Mouse (Mus musculus) neural tube, embryonic 11.5 days (tissue): ENCODE measurements around the gene Clybl. TPM values are rescaled to one million over a fixed set of nuclear protein-coding genes. Genes with fewer than 3 reads are reported as not detected.

ENCODE experiments used
- ATAC-seq: fragments of 200-750 bp; cut with Nextera tagmentation; 2 replicates; pipeline ENCODE4 v1.8.0; 2017; ENCODE audit warnings: moderate number of reproducible peaks, mild to moderate bottlenecking, moderate TSS enrichment, moderate library complexity; ENCODE audit not compliant: insufficient read depth, low FRiP score, low TSS enrichment
- DNase-seq: peaks from one replicate; pipeline ENCODE4 v3.0.0-alpha.2; 2015; ENCODE audit warnings: low spot score
- H3K27ac ChIP-seq: fragments of 300-500 bp; sonication (generic); 2 replicates; pipeline ENCODE4 v1.5.1; 2014; ENCODE audit warnings: low read depth, mild to moderate bottlenecking, low read length
- H3K27me3 ChIP-seq: fragments of 300-500 bp; sonication (generic); 2 replicates; pipeline ENCODE4 v1.6.1; 2014; ENCODE audit warnings: mild to moderate bottlenecking, low read length, mixed read lengths; ENCODE audit not compliant: control insufficient read depth, insufficient read depth
- H3K36me3 ChIP-seq: fragments of 300-500 bp; sonication (generic); 2 replicates; pipeline ENCODE4 v1.6.1; 2014; ENCODE audit warnings: mild to moderate bottlenecking, low read length, moderate library complexity, mixed read lengths; ENCODE audit not compliant: control insufficient read depth, insufficient read depth
- H3K4me1 ChIP-seq: fragments of 300-500 bp; sonication (generic); 2 replicates; pipeline ENCODE4 v1.6.1; 2014; ENCODE audit warnings: low read length, mixed read lengths; ENCODE audit not compliant: control insufficient read depth, insufficient read depth
- H3K4me2 ChIP-seq: fragments of 300-500 bp; sonication (generic); 2 replicates; pipeline ENCODE4 v1.6.1; 2014; ENCODE audit warnings: low read depth, mild to moderate bottlenecking, moderate library complexity
- H3K4me3 ChIP-seq: fragments of 300-500 bp; sonication (generic); 2 replicates; pipeline ENCODE4 v1.5.1; 2014; ENCODE audit warnings: low read depth, low read length
- H3K9ac ChIP-seq: fragments of 300-500 bp; sonication (generic); 2 replicates; pipeline ENCODE4 v1.6.1; 2014; ENCODE audit warnings: mild to moderate bottlenecking, low read length
- H3K9me3 ChIP-seq: fragments of 300-500 bp; sonication (generic); 2 replicates; pipeline ENCODE4 v1.6.1; 2016; ENCODE audit warnings: low read length; ENCODE audit not compliant: control insufficient read depth
- WGBS: fragments of 180-500 bp; shearing (Covaris S2); extraction: QIAGEN DNeasy Blood & Tissue Kit; methylation state at CpG from one replicate; pipeline ENCODE4 v1.1.7; 2014; 5-methylcytosine and 5-hydroxymethylcytosine counted together
- polyA plus RNA-seq: library from polyadenylated mRNA; unstranded; fragments of >200 nt; fragmentation: Nextera tagmentation; extraction: Ambion mirVana; gene quantifications from 2 replicates; pipeline ENCODE4 v1.2.1, GENCODE M21; 2014

The Clybl gene
- polyA plus RNA-seq, 1 experiment from 2014 or later: 19.2 TPM

- no peak for ATAC-seq
- WGBS: 89% methylated on average over 5 of the region's 5 CpGs
Observed at GRCm38 (mm10) chr14:122188250-122188649, 6.7 kb downstream of the Clybl start.

GRCm38 (mm10) chr14:122189901-122190300 is 8.4 kb downstream of the Clybl start:
- no peak for ATAC-seq

More at GRCm38 (mm10) chr14:122188250-122188649, 6.7 kb downstream of the Clybl start:
- H3K9ac ChIP-seq: no peak overlapping the region
- no peak overlapping the region for H3K4me3 ChIP-seq
- no peak overlapping the region for H3K27ac ChIP-seq
- H3K4me2 ChIP-seq: no peak overlapping the region
- no peaks in the 10 kb centered on the region for H3K9me3 ChIP-seq
- DNase-seq: no peak
- H3K27me3 ChIP-seq: no peaks in the 10 kb centered on the region
- H3K36me3 ChIP-seq: no peaks in the 10 kb centered on the region
- no peaks in the 10 kb centered on the region for H3K4me1 ChIP-seq

GRCm38 (mm10) chr14:122190527-122190926 is 9.0 kb downstream of the Clybl start:
- H3K4me2 ChIP-seq: no peak overlapping the region
- no peak for ATAC-seq
- H3K9ac ChIP-seq: no peak overlapping the region
- DNase-seq: no peak
- H3K9me3 ChIP-seq: no peaks in the 10 kb centered on the region
- no peaks in the 10 kb centered on the region for H3K27me3 ChIP-seq
- WGBS: 22% methylated on average over 2 of the region's 2 CpGs
- no peaks in the 10 kb centered on the region for H3K4me1 ChIP-seq
- no peak overlapping the region for H3K27ac ChIP-seq
- no peak overlapping the region for H3K4me3 ChIP-seq
- no peaks in the 10 kb centered on the region for H3K36me3 ChIP-seq

More at GRCm38 (mm10) chr14:122189901-122190300, 8.4 kb downstream of the Clybl start:
- no peak for DNase-seq
- Histone ChIP-seq H3K27me3 (no peaks in the 10 kb centered on the region), H3K4me3 (no peak overlapping the region), H3K36me3 (no peaks in the 10 kb centered on the region), H3K9ac (no peak overlapping the region), H3K4me1 (no peaks in the 10 kb centered on the region), H3K4me2 (no peak overlapping the region), H3K27ac (no peak overlapping the region), H3K9me3 (no peaks in the 10 kb centered on the region)
- 80% methylated on average over 5 of the region's 5 CpGs for WGBS

- Histone ChIP-seq H3K27me3 (no peaks in the 10 kb centered on the region), H3K9ac (no peak overlapping the region), H3K9me3 (no peaks in the 10 kb centered on the region), H3K4me3 (no peak overlapping the region), H3K36me3 (no peaks in the 10 kb centered on the region), H3K4me2 (no peak overlapping the region), H3K27ac (no peak overlapping the region), H3K4me1 (no peaks in the 10 kb centered on the region)
- DNase-seq (peak; percentile 77), ATAC-seq (peak; percentile 46; the same call in 1 of the 2 replicates)
- WGBS: 16% methylated on average over 7 of the region's 7 CpGs
Observed at GRCm38 (mm10) chr14:122190941-122191510, 9.5 kb downstream of the Clybl start.

- no peak overlapping the region for H3K4me2 ChIP-seq
- no peaks in the 10 kb centered on the region for H3K9me3 ChIP-seq
- WGBS: 92% methylated on average over 8 of the region's 8 CpGs
- DNase-seq (no peak), ATAC-seq (no peak)
- no peaks in the 10 kb centered on the region for H3K27me3 ChIP-seq
- no peak overlapping the region for H3K27ac ChIP-seq
- no peaks in the 10 kb centered on the region for H3K36me3 ChIP-seq
- H3K4me1 ChIP-seq: no peaks in the 10 kb centered on the region
- no peak overlapping the region for H3K9ac ChIP-seq
- no peak overlapping the region for H3K4me3 ChIP-seq
Observed at GRCm38 (mm10) chr14:122194630-122195029, 13.1 kb downstream of the Clybl start.

- WGBS: 85% methylated on average over 6 of the region's 6 CpGs
Observed at GRCm38 (mm10) chr14:122196851-122197250, 15.3 kb downstream of the Clybl start.

GRCm38 (mm10) chr14:122200247-122200885 is 18.9 kb downstream of the Clybl start:
- 75% methylated on average over 14 of the region's 14 CpGs for WGBS
- no peak overlapping the region for H3K9ac ChIP-seq
- H3K4me2 ChIP-seq: no peak overlapping the region
- DNase-seq (no peak), ATAC-seq (no peak)
- H3K27me3 ChIP-seq: no peaks in the 10 kb centered on the region
- H3K4me3 ChIP-seq: no peak overlapping the region
- H3K27ac ChIP-seq: no peak overlapping the region
- H3K36me3 ChIP-seq: no peaks in the 10 kb centered on the region
- no peaks in the 10 kb centered on the region for H3K9me3 ChIP-seq
- H3K4me1 ChIP-seq: no peaks in the 10 kb centered on the region

More at GRCm38 (mm10) chr14:122196851-122197250, 15.3 kb downstream of the Clybl start:
- Histone ChIP-seq H3K27me3 (no peaks in the 10 kb centered on the region), H3K36me3 (no peaks in the 10 kb centered on the region), H3K4me1 (no peaks in the 10 kb centered on the region), H3K9me3 (no peaks in the 10 kb centered on the region), H3K4me3 (no peak overlapping the region), H3K27ac (no peak overlapping the region), H3K4me2 (no peak overlapping the region), H3K9ac (no peak overlapping the region)
- DNase-seq (no peak), ATAC-seq (no peak)

GRCm38 (mm10) chr14:122209177-122209576 is 27.7 kb downstream of the Clybl start:
- 79% methylated on average over 5 of the region's 5 CpGs for WGBS
- ATAC-seq: no peak

GRCm38 (mm10) chr14:122213590-122213989 is 32.1 kb downstream of the Clybl start:
- Histone ChIP-seq H3K27ac (no peak overlapping the region), H3K27me3 (no peaks in the 10 kb centered on the region), H3K4me3 (no peak overlapping the region), H3K9me3 (no peaks in the 10 kb centered on the region), H3K4me1 (no peaks in the 10 kb centered on the region), H3K4me2 (no peak overlapping the region), H3K36me3 (no peaks in the 10 kb centered on the region), H3K9ac (no peak overlapping the region)
- ATAC-seq (no peak), DNase-seq (no peak)
- 84% methylated on average over 8 of the region's 8 CpGs for WGBS

More at GRCm38 (mm10) chr14:122209177-122209576, 27.7 kb downstream of the Clybl start:
- H3K9me3 ChIP-seq: no peaks in the 10 kb centered on the region
- no peak overlapping the region for H3K4me3 ChIP-seq
- H3K27me3 ChIP-seq: no peaks in the 10 kb centered on the region
- no peaks in the 10 kb centered on the region for H3K4me1 ChIP-seq
- no peak for DNase-seq
- no peak overlapping the region for H3K9ac ChIP-seq
- H3K27ac ChIP-seq: no peak overlapping the region
- H3K36me3 ChIP-seq: no peaks in the 10 kb centered on the region
- no peak overlapping the region for H3K4me2 ChIP-seq
